Mouse (Mus musculus): Measurements from ENCODE around the gene Apob.
A peak's percentile ranks its signal among the peaks of the same experiment; 100 is the strongest.

Apob gene

DNA sequence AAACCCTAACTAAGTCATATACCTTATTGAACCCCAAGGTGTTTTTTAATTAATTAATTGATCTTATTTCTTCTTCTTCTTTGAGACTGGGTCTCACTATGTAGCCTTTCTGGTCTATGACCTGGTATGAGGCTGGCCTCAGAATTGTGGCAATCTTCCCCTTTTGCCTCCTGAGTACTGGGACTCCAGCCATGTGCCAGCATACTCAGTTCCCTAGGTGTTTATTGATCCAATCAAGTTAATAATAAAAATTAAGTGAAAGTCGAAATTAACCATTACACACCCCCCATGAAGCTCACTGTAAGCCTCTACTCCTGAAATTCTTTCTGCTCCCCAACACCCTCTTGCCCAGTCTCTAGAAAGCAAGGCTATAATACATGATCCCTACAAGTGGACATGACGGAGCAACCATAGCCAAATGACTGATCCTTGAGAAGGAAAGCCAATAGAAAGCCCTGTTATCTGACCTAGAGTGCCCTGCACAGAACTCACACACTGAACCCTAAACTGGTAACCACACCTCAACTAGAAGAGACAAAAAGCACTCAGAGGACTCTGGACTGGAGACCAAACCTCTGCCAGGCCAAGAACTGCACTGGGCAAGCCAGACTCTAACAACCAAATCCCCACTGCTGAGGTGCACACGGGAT lies 60.8 kb downstream of the Apob start:
- no peak for DNase-seq (ENCODE audit: low spot score in 2 of 2)

DNA sequence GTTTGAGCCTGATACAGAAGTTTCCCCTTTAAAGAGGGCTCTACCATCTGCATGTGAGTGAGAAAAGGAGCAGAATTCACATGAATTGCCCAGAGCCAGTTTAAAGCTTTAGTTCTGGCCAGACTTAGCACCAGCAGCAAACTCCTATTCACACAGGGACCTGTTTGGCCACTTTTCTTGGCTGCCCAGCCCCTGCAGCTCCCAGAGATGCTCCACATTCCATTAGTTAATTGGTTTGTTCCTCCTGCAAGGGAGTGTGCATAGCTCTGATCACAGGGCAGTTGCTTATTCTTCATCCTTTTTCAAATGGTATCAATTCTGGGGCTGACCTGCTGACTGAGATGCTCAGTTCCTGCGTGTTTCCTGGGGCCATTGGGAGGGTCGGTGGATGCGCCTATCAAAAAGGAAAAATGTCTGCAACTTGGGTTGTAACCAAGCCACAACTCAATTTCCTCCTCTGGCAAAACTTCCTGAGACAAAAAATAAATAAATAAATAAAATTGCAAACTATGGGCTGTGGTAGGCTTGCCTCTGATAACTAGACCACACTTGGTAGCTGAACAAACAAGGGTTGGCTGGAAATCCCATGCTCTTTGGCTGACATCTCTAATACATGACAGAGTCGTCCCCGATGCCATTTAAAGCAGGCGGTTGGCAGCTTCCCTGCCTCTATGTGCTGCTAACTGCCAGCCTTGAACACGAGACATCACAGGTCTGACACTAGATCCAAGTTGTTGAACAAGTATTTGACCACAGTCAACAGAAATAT lies 65.4 kb downstream of the Apob start:
- DNase-seq (ENCODE audit: low spot score in 2 of 2): no peak

DNA sequence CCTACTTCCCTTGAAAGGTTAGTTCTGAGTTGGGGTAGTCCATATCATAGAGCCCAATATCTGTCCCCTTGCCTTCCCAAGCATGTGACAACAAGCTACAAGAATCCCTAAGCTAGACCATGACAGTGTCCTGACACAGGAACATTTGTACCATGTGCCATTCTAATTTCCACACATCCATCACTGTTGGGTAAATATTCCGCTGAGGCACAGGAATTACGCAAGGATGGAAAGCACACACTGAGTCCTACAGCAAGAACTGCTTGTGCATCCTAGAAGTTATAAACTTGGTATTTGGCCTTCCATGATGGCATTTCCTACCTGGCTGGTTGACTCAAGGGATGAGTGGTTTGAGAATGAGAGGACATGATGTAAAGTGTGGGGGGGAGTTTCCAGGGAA lies 69.6 kb downstream of the Apob start:
- DNase-seq (ENCODE audit: low spot score in 2 of 2): no peak

DNA sequence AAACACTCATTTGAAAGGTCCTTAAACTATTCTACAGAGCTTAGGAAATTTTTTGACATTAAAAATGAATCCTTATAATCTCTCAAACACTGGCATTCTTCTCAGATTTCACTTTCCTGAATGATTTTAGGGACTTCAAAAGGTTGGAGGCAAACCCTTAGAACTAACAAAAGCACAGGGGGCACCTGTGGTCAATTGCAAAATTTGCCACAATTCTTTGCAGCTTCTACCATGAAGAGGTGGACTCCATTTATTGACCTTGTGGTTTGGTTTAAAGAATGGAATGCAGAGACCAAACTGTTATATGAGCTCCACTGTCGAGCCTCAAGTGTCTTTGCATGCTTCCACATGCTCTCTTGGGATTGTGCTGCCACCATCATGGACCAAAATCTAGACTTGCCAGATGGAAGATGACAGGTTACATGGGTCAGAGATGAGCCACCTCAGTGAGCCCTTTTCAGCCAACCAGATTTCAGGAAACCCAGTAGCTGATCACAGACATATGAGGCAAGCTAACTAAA lies 70.4 kb downstream of the Apob start:
- no peak for DNase-seq (ENCODE audit: low spot score in 2 of 2)

DNA sequence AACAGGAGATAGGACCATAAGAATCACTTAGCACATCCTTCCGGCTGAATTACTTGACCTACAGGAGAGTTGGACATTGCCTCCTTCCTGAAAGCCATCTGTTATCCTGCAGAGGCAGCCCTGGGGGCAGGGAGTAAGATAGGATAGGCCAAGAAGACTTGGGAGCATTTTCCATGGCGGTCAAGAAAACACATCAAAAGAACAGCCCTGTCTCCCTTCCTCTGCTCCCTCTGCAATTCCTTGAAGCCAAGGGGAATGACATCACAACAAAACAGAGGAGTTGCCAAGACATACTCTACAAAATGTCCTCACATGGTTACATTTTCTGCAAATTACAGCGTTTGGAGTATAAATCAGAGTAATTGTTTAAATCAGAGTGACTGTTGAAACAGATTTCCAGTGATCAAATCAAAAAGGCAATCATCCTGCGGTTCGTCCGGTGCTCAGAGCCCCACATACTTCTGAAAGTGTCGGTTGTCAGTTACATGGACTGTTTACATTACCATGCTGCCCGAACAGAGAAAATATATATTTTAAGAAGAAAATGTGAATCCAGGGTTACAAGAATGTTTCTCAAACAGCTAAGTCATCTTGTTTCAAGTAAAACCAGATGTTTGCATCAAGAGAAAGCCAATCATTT lies 78.7 kb downstream of the Apob start:
- DNase-seq (ENCODE audit: low spot score in 2 of 2): no peak

DNA sequence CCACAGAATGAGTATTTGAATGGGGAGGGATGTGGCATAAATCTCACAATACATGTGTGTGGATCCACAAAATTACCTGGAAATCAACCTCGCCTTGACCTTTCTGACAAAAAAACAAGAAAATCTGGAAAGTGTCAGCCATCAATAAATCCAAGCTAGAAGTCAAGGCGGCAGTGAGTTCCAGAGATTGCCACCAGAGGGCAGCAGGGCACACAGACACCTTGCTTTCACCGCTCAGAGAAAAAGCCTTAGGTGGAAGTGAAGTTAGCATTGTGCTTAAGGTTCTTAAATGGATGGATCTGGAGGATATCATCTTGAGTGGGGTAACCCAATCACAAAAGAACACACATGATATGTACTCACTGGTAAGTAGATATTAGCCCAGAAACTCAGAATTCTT lies 82.1 kb downstream of the Apob start:
- DNase-seq (ENCODE audit: low spot score in 2 of 2): peak in 1 of 2 experiments; percentile 26

DNA sequence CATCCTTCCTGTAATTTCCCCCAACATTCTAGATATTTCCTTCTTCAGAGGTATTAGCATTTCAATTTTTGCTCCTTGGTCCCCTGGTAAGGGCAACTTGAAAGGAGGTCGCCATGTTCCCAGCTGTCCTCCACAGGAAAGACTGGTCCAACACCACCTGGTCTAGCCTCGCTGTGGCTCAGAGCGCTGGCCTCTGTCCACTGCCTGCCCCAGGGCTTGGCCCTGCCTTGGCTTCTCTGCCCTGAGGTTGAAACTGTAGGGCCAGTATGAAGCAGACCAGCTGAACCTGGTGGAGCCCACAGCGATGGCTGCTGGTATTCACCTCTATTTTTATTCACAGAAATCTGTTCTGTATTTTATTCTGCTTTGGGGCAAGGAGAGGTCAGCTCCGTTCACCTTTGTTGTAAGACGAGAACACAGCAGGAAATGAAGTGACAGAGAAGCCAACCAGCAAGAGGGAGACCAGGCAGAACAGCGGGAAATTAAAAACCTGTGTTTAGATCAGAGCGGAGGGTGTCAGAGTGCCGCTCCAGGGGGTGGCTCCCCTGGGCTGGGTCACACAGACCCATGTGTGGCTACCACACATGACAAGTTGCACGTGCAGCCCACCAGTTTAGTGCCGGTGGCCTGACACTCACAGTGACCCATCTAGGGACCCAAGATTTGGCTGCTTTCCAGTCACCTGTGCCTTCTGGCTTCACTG lies 86.1 kb downstream of the Apob start:
- no peak for DNase-seq (ENCODE audit: low spot score in 2 of 2)

Measured in natural killer cell, adult 2 months (primary cell).